Mouse (Mus musculus): Measurements from ENCODE around the gene Cald1. TPM values are rescaled to one million over a fixed set of nuclear protein-coding genes. Genes with fewer than 3 reads are reported as not detected.

Gene Cald1
- polyA plus RNA-seq, 1 experiment = 5.0 TPM

DNA sequence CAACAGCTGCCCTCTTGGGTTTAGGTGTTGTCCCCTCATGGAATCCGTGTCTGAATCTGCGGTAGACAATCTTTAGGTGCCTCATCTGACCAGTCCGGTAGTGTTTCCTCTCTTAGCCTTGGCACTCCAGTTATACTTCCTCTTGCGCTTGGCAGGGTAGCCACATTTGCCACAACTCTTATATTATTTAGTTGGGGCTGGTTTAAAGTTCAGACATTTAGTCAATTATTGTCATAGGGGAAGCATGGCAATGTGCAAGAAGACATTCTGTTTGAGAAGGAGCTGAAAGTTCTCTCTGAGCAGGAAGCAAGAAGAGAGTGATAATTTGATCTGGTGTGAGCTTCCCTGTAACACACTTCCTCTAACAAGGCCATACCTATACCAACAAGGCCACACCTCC, 212.4 kb downstream of the Cald1 start:
- Histone ChIP-seq H3K36me3 (ENCODE audit: control insufficient read depth, insufficient read depth, low read length) (no peaks in the 10 kb centered on the region), H3K27ac (ENCODE audit: control insufficient read depth, insufficient read depth, low read depth, low read length) (no peak overlapping the region), H3K27me3 (ENCODE audit: control insufficient read depth, insufficient read depth, low read length) (no peaks in the 10 kb centered on the region), H3K4me1 (ENCODE audit: control insufficient read depth, insufficient read depth, low read length) (no peaks in the 10 kb centered on the region), H3K4me3 (ENCODE audit: control insufficient read depth, low read depth, low read length) (no peak overlapping the region)
- no peak for TF ChIP-seq CTCF (IDR thresholded peaks at IDR 0.05; ENCODE audit: control insufficient read depth, insufficient read depth, insufficient replicate concordance, low read depth, low read length)
- no peak for TF ChIP-seq POLR2A (IDR thresholded peaks at IDR 0.05; ENCODE audit: control insufficient read depth, low read depth, low read length)

GRCm38 (mm10) chr6:34824406-34824805, 226.1 kb downstream of the Cald1 start:
- no peak overlapping the region for H3K4me3 ChIP-seq (ENCODE audit: control insufficient read depth, low read depth, low read length)
- no peaks in the 10 kb centered on the region for H3K36me3 ChIP-seq (ENCODE audit: control insufficient read depth, insufficient read depth, low read length)
- no peak for TF ChIP-seq POLR2A (IDR thresholded peaks at IDR 0.05; ENCODE audit: control insufficient read depth, low read depth, low read length)
- TF ChIP-seq CTCF (IDR thresholded peaks at IDR 0.05; ENCODE audit: control insufficient read depth, insufficient read depth, insufficient replicate concordance, low read depth, low read length) = no peak

More at GRCm38 (mm10) chr6:34824406-34824805, 226.1 kb downstream of the Cald1 start:
- no peaks in the 10 kb centered on the region for H3K27me3 ChIP-seq (ENCODE audit: control insufficient read depth, insufficient read depth, low read length)
- no peak overlapping the region for H3K27ac ChIP-seq (ENCODE audit: control insufficient read depth, insufficient read depth, low read depth, low read length)
- no peaks in the 10 kb centered on the region for H3K4me1 ChIP-seq (ENCODE audit: control insufficient read depth, insufficient read depth, low read length)

Other genes with a start within 250 kb of the Cald1 start
- gene Akr1b8, start 244.4 kb upstream of the Cald1 start, polyA plus RNA-seq (2012; rRNA removed) = 26.1 and 29.6 TPM in 2 replicates
- 4.5 and 4.8 TPM in 2 replicates for gene Akr1b10, start 214.3 kb upstream of the Cald1 start, polyA plus RNA-seq (2012; rRNA removed)
- 0.07 and 64.1 TPM in 2 replicates for gene Akr1b7, start 186.2 kb upstream of the Cald1 start, polyA plus RNA-seq (2012; rRNA removed)
- 119 and 124 TPM in 2 replicates for gene Bpgm, start 122.3 kb upstream of the Cald1 start, polyA plus RNA-seq (2012; rRNA removed)
- 17.9 and 21.5 TPM in 2 replicates for gene Agbl3, start 181.9 kb downstream of the Cald1 start, polyA plus RNA-seq (2012; rRNA removed)